Mouse (Mus musculus): ENCODE data around the gene Ifit1bl1.
"Not testable (repeated sequence)": the region's sequence is repeated elsewhere in the genome, so short reads cannot be mapped to it uniquely, and the experiment has no call there.

The Ifit1bl1 gene

DNA sequence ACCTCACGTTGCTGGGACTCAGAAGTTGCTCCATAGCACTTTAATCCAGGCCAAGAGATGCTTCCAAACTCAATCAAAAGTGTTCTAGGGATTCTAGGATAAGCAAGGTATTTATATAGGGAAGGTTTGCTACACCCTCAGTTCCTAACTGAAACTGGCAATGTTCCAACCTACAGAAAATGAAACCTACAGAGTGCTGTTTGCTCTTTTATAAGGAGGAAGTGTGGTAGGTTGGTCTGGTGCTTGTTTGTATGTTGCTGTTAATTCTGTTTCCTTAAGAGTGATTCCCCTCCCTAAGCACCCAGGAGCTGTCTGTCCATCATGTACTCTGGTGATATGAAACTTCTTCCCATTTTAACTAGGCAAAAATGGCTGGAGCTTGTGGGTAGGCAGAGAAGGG is at the start of gene Ifit1bl1:
Gene Ifit1bl1 (minus strand): TSS at position 69 of the 400 bp plus-strand sequence.
- DNase-seq (ENCODE audit: low spot score): not testable (repeated sequence)

DNA sequence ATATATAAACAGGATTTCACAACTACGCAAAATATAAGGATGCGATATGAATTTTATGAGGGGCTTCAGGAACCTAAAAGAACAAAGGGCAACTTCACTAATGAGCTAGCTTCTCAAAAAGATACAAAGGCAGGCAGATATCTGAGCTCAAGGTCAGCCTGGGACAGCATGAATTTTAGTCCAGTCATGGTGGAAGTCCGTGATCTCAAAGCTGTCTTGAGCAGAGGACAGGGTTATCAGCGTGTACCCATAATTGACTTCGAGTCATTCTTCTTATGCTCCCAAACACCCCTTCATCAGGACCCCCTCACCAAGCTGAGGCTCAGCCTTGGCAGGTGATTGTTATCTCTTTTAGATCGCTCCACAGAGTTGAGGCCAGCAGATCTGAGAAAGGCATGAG is 49.2 kb upstream of the Ifit1bl1 start:
- no peak for DNase-seq (ENCODE audit: low spot score)

DNA sequence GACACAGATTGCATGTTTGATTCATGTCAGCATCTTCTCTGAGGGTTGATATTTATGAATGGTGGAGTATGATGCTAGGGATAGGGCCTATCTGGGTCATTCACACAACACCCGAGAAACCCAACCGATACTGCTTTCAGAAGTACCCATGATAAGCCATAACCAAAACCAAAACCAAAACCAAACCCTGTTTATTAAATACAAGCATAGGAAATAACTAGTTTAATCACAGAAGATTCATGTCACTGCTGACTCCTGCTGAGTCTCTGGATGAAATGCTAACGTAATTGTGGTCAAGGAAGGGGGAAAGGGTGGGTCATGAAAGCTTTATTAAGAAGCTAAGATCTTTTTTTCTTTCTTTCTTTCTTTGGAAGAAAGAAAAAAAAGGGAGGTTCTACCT is 48.5 kb upstream of the Ifit1bl1 start:
- DNase-seq (ENCODE audit: low spot score): no peak

DNA sequence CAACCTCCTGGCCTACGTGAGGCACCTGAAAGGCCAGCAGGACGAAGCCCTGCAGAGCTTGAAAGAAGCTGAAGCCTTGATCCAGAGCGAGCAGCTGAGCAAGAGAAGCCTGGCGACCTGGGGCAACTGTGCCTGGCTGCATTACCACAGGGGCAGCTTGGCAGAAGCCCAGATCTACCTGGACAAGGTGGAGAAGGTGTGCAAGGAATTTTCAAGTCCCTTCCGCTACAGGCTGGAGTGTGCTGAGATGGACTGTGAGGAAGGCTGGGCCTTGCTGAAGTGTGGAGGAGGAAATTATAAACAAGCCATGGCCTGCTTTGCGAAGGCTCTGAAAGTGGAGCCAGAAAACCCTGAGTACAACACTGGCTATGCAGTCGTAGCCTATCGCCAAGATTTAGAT is 45.9 kb upstream of the Ifit1bl1 start:
- not testable (repeated sequence) for DNase-seq (ENCODE audit: low spot score)

DNA sequence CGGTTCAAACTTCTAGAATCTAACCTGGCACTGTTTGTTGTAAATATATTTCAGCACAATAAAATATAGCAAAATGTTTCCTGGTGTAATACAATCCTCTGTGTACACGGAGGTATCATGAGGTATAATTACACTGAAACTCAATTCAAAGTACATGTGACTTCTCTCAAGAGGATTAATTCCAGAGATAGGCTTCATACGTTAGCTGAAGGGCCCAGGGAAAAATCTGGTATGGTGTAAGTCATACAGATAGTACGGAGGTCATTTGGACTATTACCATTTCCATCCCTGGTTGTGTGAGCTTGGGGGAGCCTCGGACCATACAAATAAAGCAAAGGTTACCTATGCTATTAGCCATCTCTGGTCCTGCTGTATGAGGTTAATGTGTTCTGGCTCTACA is 40.9 kb upstream of the Ifit1bl1 start:
- DNase-seq (ENCODE audit: low spot score): no peak

DNA sequence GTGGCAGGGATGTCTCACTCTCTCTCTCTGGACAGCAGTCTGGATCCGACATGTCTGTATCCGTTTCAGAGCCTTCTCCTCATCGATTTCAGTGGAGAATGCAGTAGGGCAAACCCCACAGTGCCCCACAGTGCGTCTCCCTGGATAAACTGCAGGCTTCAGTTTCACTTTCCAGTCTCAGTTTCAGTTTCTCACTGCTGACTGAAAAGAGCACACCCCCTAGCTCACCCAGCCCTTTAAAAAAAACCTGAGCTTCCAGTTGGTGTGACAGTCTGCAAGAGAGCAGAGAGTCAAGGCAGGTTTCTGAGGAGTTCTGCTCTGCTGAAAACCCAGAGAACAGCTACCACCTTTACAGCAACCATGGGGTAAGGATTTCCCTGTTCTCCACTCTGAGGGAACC is 38.9 kb upstream of the Ifit1bl1 start, which contains the start of the genes Ifit1bl2 and Ifit1:
Gene Ifit1bl2 (minus strand): TSS at position 121 of the 400 bp plus-strand sequence.
Gene Ifit1 (plus strand): TSS at position 249 of the 400 bp plus-strand sequence.
- DNase-seq (ENCODE audit: low spot score): no peak

DNA sequence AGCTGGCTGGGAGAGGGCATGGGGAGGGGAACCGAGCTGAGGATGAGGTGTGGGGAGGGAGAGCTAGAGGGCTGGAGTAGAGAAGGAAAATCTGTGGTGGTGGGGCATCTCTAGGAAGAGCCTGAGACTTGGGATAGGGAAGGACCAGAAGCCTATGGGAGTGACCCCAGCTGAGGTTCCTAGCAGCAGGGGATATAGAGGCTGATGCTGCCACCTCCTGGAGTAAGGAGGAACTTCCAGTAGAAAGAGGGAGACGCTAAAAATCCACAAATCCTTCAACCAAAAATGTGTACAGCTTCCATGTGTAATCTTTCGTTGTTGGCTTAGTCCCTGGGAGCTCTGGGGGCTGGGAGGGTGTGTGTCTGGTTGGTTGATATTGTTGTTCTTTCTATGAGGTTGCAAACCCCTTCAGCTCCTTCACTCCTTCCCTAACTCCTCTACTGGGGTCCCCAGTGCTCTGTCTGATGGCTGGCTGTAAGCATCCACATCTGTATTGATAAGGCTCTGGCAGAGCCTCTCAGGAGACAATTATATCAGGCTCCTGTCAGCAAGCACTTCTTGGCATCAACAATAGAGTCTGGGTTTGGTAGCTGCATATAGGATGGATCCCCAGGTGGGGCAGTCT is 35.3 kb upstream of the Ifit1bl1 start:
- peak; percentile 41 for DNase-seq (ENCODE audit: low spot score)

DNA sequence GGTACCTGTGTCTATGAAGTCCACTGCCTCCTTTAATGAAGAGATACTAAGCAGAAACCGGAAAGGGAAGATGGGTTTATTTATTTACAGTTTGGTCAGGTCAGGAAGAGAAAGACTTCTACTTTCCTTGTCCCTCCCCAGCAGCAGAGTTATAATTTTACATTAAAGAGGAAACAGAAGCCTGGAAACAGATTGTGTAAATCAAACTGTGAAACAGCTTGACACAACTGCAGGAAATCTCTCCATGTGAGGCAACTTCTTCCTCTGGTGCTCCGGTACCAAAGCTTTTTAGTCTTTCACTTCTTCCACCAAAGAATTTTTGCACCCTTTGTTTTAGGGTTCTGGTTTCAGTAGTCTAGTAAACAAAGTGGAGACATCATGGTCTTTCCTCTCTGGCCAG is 31.7 kb upstream of the Ifit1bl1 start:
- no peak for DNase-seq (ENCODE audit: low spot score)

DNA sequence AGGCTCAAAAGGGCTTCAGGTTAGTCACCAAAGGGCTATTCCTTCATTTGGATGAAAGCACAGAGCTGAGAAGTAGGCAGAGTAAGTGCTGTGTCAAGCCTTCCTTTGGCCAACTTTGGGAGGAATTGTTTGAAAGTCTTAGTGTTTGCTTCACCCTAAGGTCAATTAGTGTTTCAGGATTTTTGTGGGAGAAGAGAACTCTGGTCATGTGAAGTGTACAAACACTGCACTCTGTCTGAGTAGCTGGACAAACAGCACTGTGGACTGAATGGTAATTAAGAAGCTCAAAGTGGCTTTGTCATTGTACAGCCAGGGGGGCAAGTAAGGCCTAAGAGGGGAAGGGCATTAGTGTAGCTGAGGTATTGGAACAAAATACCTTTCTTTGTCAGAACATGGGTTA is 29.7 kb upstream of the Ifit1bl1 start:
- no peak for DNase-seq (ENCODE audit: low spot score)

DNA sequence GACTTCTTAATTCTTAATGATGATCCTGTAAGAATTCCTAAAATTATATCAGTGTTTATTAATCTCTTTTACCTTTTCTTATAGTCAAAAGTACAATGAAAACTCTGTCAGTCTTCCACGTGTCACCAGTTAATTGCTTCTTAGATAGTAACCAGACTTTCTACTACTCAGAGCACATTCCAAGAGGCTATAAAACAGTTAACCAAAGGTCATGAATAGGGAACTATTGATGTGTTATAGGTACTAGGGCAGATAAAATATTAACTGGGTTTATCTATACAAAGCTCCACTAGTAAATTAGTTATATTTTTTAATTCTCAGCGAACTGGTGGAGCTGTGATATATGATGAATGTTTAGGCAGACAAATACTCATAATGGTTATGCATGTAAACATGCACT is 25.7 kb upstream of the Ifit1bl1 start:
- DNase-seq (ENCODE audit: low spot score): no peak

DNA sequence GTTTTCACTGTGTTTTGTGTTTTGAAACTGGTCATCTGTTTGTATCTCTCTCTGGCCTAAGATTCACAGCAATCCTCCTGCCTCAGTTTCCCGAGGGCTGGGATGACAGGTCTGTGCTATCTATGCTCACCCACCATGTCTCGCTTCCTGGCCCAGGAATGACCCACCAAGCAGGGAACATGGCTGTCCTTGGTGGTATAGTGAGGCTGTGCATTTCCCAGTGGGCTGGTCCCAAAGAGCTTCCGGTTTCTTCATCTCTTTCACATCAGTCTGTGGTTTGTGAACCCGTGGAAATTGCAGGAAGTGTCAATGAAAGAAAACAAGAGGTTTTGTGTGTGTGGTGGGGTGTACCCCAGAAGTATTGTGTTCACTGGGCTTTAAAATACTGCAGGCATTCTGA is 22.9 kb upstream of the Ifit1bl1 start:
- no peak for DNase-seq (ENCODE audit: low spot score)

DNA sequence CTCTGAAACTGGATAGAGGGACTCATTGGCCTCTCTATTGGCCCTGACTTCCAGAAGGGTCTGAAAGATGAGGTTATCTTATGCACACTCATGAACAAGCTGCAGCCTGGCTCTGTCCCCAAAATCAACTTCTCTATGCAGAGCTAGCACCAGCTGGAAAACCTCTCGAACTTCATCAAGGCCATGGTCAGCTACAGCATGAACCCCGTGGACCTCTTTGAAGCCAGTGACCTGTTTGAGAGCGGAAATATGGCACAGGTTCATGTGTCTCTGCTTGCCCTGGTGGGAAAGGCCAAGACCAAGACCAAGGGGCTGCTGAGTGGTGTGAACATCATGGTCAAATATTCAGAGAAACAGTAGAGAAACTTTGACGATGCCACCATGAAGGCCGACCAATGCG is 22.0 kb upstream of the Ifit1bl1 start:
- DNase-seq (ENCODE audit: low spot score): no peak

DNA sequence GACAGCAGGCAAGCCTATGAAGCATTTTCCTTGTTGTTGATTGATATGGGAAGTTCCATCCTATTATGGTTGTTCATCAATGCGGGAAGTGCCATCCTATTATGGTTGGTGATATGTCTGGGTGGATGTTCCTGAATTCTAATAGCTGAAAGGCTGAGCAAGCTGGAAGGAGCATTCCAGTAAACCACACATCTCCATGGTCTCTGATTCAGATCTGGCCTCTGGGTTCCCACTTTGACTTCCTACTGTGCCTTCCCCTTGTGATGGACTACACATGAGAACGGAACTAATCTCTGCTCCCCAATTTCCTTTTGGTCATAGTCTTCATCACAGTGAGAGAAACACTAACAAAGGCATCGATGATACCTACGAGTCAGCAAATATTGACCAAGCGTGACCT is 19.1 kb upstream of the Ifit1bl1 start:
- DNase-seq (ENCODE audit: low spot score): no peak

DNA sequence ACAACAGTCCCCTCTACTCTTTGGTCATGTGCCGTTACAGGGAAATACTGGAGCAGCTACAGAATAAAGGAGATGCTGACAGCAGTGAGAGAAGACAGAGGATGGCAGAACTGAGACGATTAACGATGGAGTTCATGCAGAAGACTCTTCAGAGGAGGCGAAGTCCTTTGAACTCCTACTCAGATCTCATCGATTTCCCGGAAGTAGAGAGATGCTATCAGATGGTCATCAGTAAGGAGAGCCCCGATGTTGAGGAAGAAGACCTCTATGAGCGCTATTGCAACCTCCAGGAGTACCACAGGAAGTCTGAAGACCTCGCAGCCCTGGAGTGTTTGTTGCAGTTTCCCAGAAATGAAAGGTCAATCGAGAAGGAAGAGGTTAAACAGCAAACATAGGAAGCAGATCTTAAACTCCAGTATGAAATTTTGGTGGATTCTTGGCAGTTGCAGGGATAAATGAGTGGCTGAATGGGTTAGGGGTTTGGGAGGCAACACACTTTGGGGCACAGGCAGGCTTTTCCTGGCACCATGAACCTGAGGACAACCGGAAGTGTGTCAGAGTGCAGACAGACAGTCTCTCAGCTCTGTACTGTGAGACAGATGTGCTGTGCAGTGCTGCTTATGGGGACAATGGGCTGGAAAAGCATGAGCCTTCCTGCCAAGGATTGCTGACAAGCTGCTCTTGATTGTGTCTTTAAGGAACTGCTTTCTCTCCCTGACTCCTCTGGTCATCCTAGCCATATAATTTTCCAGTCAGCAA is 10.7 kb upstream of the Ifit1bl1 start:
- DNase-seq (ENCODE audit: low spot score): not testable (repeated sequence)

DNA sequence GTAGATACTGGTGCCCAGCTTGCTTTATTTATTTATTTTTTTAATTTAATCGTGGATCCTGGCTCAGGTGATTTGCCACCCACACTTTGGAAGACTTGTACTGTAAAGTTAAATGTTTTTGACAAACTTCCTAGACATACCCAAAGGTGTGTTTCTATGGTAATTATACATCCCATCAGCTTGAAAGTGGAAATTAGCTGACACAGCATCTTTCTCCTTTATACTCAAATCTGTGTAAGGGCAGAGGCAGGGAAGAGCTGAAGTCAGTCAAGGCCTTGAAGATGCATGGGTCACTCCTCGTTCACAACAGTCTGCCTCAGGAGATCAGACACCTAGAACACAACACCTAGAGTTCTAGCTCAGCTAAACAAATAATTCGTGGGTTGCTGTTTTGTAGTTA is 8.4 kb upstream of the Ifit1bl1 start:
- not testable (repeated sequence) for DNase-seq (ENCODE audit: low spot score)

DNA sequence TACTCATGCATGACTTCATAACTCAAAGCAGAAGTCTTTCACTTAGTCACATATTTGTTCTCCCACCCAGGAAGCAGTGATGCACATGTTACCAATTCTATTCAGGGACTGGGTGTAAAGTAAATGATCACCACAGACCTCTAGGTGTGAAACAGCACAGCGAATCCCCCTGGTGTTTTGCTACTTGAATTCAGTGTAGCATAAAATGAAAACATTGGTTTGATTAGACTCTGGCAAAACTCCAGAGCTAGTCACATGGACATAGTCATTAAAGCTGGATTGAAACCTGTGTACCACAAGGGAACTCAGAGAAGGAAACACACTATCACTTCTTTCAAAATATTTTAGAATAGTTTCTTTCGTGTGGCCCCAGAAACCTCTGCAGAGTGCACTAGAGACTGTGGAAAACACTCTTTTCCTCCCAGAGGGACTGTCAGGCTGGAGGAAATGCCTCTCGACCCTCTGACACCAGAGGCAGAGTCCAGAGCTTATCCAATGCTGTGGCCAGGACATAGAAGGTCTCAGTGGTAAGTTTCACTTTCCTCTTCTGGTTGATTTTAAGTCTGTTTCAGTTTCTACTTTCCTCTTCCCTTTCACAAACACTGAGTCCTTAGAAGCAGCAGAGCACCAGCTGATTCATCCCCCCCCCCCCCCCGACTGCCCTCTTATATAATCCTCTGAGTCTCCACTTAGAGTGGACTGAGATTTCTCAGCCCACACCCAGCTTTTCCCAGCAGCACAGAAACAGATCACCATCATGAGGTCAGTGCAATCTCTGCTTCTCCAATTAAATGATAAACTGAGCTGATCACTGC is 5.7 kb upstream of the Ifit1bl1 start, which contains the start of gene Ifit3b:
Gene Ifit3b (plus strand): TSS at position 734 of the 815 bp plus-strand sequence.
- DNase-seq (ENCODE audit: low spot score): not testable (repeated sequence)

DNA sequence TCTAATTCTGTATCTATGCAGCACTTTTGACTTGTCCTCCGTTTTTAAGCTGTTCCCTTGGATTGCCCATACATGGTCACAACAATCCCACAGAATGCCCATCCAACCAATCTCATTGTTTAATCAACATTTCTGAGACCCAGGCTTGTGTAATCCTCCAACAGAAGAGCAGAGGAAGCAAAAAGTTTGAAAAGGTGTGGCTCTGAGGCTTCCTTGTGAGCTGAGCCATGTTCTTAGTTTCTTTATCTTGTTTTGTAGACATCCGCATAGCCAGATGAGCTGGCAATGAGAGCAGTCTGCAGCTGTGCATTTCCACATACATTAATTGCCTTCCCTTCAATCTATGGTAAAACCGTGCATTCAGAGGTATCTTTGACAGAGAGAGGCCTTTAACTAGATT is 3.7 kb upstream of the Ifit1bl1 start:
- no peak for DNase-seq (ENCODE audit: low spot score)

DNA sequence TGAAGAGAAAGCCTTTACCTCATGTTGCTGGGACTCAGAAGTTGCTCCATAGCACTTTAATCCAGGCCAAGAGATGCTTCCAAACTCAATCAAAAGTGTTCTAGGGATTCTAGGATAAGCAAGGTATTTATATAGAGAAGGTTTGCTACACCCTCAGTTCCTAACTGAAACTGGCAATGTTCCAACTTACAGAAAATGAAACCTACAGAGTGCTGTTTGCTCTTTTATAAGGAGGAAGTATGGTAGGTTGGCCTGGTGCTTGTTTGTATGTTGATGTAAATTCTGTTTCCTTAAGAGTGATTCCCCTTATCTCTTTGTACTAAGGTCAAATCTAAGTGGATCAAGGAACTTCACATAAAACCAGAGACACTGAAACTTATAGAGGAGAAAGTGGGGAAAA is 2.5 kb downstream of the Ifit1bl1 start:
- DNase-seq (ENCODE audit: low spot score): not testable (repeated sequence)

DNA sequence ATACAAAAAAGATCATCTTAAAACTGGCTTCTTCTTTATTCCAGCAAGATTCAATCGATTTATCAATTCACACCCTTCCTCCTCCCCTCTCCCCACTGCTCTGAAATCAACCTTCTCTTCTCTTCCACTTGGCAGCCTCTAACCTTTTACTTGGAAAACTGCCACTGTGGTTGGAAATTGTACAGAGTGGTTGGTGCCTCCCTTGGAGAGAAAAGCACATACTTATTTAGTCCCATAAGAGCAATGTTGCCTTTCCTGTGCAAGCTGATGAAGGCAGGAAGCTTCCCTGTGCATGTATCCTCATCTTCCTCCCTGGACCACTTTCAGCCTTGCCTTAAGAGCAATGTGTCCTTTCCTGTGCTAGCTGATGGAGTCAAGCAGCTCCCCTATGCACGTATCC is 3.4 kb downstream of the Ifit1bl1 start:
- no peak for DNase-seq (ENCODE audit: low spot score)

DNA sequence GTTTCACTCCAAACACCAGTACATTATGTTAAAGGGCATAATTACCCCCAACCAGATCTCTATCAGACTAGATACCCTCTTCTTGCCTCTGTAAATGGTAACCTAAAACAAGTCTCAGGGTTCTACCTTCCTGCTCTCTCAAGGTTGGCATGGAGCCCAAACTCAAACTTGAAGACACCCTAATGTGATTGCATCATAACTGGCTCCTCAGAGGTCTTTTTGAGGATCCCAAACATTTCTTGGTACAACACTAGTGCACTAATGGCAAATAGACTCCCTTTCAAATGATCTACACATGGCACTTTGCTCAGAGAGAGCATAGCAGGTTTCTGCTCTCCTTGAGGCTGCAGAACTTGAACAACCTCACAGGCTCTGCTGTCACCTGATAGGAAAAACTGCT is 4.9 kb downstream of the Ifit1bl1 start:
- no peak for DNase-seq (ENCODE audit: low spot score)

DNA sequence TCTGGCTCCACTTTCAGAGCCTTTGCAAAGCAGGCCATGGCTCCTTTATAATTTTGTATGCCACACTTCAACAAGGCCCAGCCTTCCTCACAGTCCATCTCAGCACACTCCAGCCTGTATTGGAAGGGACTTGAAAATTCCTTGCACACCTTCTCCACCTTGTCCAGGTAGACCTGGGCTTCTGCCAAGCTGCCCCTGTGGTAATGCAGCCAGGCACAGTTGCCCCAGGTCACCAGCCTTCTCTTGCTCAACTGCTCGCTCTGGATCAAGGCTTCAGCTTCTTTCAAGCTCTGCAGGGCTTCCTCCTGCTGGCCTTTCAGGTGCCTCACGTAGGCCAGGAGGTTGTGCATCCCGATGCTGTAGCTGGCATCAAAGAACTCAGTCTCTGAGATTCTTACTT is 7.2 kb downstream of the Ifit1bl1 start:
- DNase-seq (ENCODE audit: low spot score): not testable (repeated sequence)

DNA sequence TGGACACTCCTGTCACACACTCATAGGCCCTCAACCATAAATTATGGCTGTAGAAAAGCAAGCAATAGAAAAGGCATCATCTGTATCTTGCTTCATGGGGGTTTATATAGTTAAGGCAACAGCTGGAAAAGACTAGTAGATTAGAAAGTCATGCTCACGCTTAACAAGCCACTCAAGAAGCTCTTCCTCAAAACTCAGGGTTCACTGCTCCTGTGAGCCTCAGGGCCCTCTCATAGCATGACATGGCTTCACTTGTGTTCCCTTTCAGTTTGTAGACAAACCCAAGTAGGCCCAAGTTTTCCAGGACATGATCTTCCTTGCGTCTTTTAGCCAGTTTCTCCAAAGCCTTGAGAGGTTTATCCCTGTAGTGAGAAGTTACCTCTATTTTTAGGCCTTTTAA is 8.3 kb downstream of the Ifit1bl1 start:
- no peak for DNase-seq (ENCODE audit: low spot score)

DNA sequence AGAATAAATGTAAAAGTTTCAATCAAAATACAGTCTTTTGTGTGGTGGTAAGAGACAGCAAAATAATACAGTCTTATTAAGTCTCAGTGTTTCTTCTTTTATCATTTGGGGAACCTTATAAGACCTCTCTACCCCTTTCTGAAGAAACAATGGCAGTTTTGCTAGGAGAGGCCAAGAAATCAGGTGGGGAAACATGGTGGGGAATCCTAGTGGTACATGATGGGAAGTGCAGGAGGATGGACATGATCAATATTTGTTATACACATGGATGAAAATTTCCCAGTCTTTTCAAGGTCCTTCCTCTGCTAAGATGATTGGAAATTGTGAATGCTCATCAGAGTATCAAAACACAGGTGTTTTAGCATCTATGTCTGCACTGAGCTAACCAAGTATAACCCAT is 12.8 kb downstream of the Ifit1bl1 start:
- DNase-seq (ENCODE audit: low spot score): no peak
